Mouse (Mus musculus): ENCODE measurements around the gene Hist1h2ae. TPM values are rescaled to one million over a fixed set of nuclear protein-coding genes. Genes with fewer than 3 reads are reported as not detected.
A peak's percentile ranks its signal among the peaks of the same experiment; 100 is the strongest.
"Not testable (repeated sequence)": the region's sequence is repeated elsewhere in the genome, so short reads cannot be mapped to it uniquely, and the experiment has no call there.

The Hist1h2ae gene
- total and polyA plus RNA-seq, 2 experiments, result 0.57 to 2.8 TPM

DNA sequence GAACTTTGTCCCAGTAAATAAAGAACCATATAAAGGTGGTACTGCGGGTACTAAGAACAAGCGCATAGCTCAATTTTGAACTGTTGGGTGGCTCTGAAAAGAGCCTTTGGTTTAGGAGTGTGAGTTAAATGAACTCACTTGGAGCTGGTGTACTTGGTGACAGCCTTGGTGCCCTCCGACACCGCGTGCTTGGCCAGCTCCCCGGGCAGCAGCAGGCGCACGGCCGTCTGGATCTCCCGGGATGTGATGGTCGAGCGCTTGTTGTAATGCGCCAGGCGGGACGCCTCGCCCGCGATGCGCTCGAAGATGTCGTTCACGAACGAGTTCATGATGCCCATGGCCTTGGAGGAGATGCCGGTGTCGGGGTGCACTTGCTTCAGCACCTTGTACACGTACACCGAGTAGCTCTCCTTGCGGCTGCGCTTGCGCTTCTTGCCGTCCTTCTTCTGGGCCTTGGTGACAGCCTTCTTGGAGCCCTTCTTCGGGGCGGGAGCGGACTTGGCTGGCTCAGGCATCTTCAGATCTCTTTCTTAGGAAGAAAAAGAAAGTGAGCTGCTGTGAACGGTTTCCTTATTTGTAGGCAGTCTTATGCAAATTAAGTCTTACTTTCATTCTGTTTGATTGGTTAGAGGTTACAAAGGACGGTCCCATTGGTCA is 14.6 kb upstream of the Hist1h2ae start:
- under 1% methylated on average over 33 of the region's 36 CpGs for WGBS
- TF ChIP-seq POLR2A (IDR thresholded peaks at IDR 0.05; ENCODE audit: extremely low read depth, insufficient read depth, low read length), result peak; percentile 61
- DNase-seq (ENCODE audit: extremely low read depth, low read depth, low spot score), result peak; percentile 95
- not testable (repeated sequence) for H3K27me3 ChIP-seq (ENCODE audit: control insufficient read depth, insufficient read depth, low read length); H3K36me3 ChIP-seq (ENCODE audit: control insufficient read depth, insufficient read depth, low read length); H3K79me2 ChIP-seq (ENCODE audit: control insufficient read depth, insufficient read depth, low read length)
- Histone ChIP-seq H3K4me1 (ENCODE audit: control insufficient read depth, insufficient read depth, low read length) (peaks cover 11% of the 10 kb centered on the region; the same call in 1 of the 2 replicates), H3K9ac (ENCODE audit: low read depth, low read length) (peak overlapping the region; percentile 74), H3K4me3 (ENCODE audit: insufficient read depth, low read depth, low read length) (peak overlapping the region; percentile 72), H3K27ac (replicated peaks; ENCODE audit: insufficient read depth, low read depth, low read length) (peak overlapping the region; percentile 68)

DNA sequence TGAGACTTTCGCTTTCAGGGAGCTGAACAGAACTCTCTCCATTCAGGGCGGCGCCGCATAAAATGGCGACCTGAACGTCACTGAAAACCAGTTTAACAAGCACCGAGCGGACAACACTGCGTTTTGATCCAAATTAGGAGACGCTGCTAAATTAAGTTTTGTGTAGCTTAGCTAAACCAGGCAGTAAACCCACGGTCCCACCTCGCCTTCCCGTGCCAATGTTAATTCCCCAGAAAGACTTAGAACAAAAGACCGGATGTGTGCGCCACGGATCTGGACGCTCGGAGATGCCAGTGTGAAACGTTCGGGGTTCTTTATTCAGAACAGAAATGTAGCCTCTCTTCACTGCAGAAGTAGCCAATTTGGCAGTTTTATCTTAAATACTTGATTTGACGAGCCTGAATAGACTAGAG is 14.0 kb upstream of the Hist1h2ae start:
- TF ChIP-seq POLR2A (IDR thresholded peaks at IDR 0.05; ENCODE audit: extremely low read depth, insufficient read depth, low read length) (no peak), CTCF (IDR thresholded peaks at IDR 0.05; ENCODE audit: low read depth, low read length) (no peak)
- no peaks in the 10 kb centered on the region for H3K79me2 ChIP-seq (ENCODE audit: control insufficient read depth, insufficient read depth, low read length)
- peak overlapping the region; percentile 54 for H3K9ac ChIP-seq (ENCODE audit: low read depth, low read length)
- H3K4me3 ChIP-seq (ENCODE audit: insufficient read depth, low read depth, low read length), result peak overlapping the region; percentile 43
- under 1% methylated on average over 21 of the region's 21 CpGs for WGBS
- no peaks in the 10 kb centered on the region for H3K27me3 ChIP-seq (ENCODE audit: control insufficient read depth, insufficient read depth, low read length)
- H3K27ac ChIP-seq (replicated peaks; ENCODE audit: insufficient read depth, low read depth, low read length), result peak overlapping the region; percentile 32
- H3K4me1 ChIP-seq (ENCODE audit: control insufficient read depth, insufficient read depth, low read length), result peaks cover 11% of the 10 kb centered on the region; the same call in 1 of the 2 replicates
- H3K36me3 ChIP-seq (ENCODE audit: control insufficient read depth, insufficient read depth, low read length), result no peaks in the 10 kb centered on the region
- peak; percentile 62 for DNase-seq (ENCODE audit: extremely low read depth, low read depth, low spot score)

- Histone ChIP-seq H3K79me2 (ENCODE audit: control insufficient read depth, insufficient read depth, low read length) (no peaks in the 10 kb centered on the region), H3K27ac (replicated peaks; ENCODE audit: insufficient read depth, low read depth, low read length) (peak overlapping the region; percentile 50), H3K9ac (ENCODE audit: low read depth, low read length) (no peak overlapping the region), H3K4me3 (ENCODE audit: insufficient read depth, low read depth, low read length) (no peak overlapping the region), H3K27me3 (ENCODE audit: control insufficient read depth, insufficient read depth, low read length) (no peaks in the 10 kb centered on the region), H3K36me3 (ENCODE audit: control insufficient read depth, insufficient read depth, low read length) (no peaks in the 10 kb centered on the region), H3K4me1 (ENCODE audit: control insufficient read depth, insufficient read depth, low read length) (peaks cover 11% of the 10 kb centered on the region; the same call in 1 of the 2 replicates)
- TF ChIP-seq POLR2A (IDR thresholded peaks at IDR 0.05; ENCODE audit: extremely low read depth, insufficient read depth, low read length), result no peak
- TF ChIP-seq CTCF (IDR thresholded peaks at IDR 0.05; ENCODE audit: low read depth, low read length), result no peak
- DNase-seq (ENCODE audit: extremely low read depth, low read depth, low spot score), result no peak
Observed at GRCm38 (mm10) chr13:23584331-23584730, 13.3 kb upstream of the Hist1h2ae start.

GRCm38 (mm10) chr13:23583387-23584068 is 12.5 kb upstream of the Hist1h2ae start:
- Histone ChIP-seq H3K4me3 (ENCODE audit: insufficient read depth, low read depth, low read length) (no peak overlapping the region), H3K27me3 (ENCODE audit: control insufficient read depth, insufficient read depth, low read length) (no peaks in the 10 kb centered on the region), H3K9ac (ENCODE audit: low read depth, low read length) (no peak overlapping the region), H3K36me3 (ENCODE audit: control insufficient read depth, insufficient read depth, low read length) (no peaks in the 10 kb centered on the region), H3K27ac (replicated peaks; ENCODE audit: insufficient read depth, low read depth, low read length) (no peak overlapping the region; the same call in 1 of the 2 replicates), H3K79me2 (ENCODE audit: control insufficient read depth, insufficient read depth, low read length) (no peaks in the 10 kb centered on the region), H3K4me1 (ENCODE audit: control insufficient read depth, insufficient read depth, low read length) (peaks cover 11% of the 10 kb centered on the region; the same call in 1 of the 2 replicates)
- TF ChIP-seq POLR2A (IDR thresholded peaks at IDR 0.05; ENCODE audit: extremely low read depth, insufficient read depth, low read length), result no peak
- TF ChIP-seq CTCF (IDR thresholded peaks at IDR 0.05; ENCODE audit: low read depth, low read length), result no peak
- no peak for DNase-seq (ENCODE audit: extremely low read depth, low read depth, low spot score)

GRCm38 (mm10) chr13:23582219-23583056 is 11.4 kb upstream of the Hist1h2ae start:
- peak overlapping the region; percentile 68 for H3K4me3 ChIP-seq (ENCODE audit: insufficient read depth, low read depth, low read length)
- peak overlapping the region; percentile 64 for H3K9ac ChIP-seq (ENCODE audit: low read depth, low read length)
- no peaks in the 10 kb centered on the region for H3K27me3 ChIP-seq (ENCODE audit: control insufficient read depth, insufficient read depth, low read length)
- H3K27ac ChIP-seq (replicated peaks; ENCODE audit: insufficient read depth, low read depth, low read length), result peak overlapping the region; percentile 43
- no peak for DNase-seq (ENCODE audit: extremely low read depth, low read depth, low spot score)
- no peaks in the 10 kb centered on the region for H3K79me2 ChIP-seq (ENCODE audit: control insufficient read depth, insufficient read depth, low read length)
- TF ChIP-seq POLR2A (IDR thresholded peaks at IDR 0.05; ENCODE audit: extremely low read depth, insufficient read depth, low read length), result no peak
- no peak for TF ChIP-seq CTCF (IDR thresholded peaks at IDR 0.05; ENCODE audit: low read depth, low read length)
- no peaks in the 10 kb centered on the region for H3K36me3 ChIP-seq (ENCODE audit: control insufficient read depth, insufficient read depth, low read length)
- 16% methylated on average over 6 of the region's 6 CpGs for WGBS
- peaks cover 11% of the 10 kb centered on the region; the same call in 1 of the 2 replicates for H3K4me1 ChIP-seq (ENCODE audit: control insufficient read depth, insufficient read depth, low read length)

Measured in liver, adult 2 months (tissue).